Mouse (Mus musculus) lung, postnatal 0 days (tissue): ENCODE data around the gene Snap25.

Experiments
- CTCF ChIP-seq: IDR thresholded peaks from 2 replicates; pipeline ENCODE4 v1.5.1; 2016; ENCODE audit warnings: antibody characterized with exemption, mild to moderate bottlenecking
- EP300 ChIP-seq: IDR thresholded peaks from 2 replicates; pipeline ENCODE4 v1.6.1; 2016; ENCODE audit warnings: antibody characterized with exemption, mild to moderate bottlenecking, control low read depth

DNA sequence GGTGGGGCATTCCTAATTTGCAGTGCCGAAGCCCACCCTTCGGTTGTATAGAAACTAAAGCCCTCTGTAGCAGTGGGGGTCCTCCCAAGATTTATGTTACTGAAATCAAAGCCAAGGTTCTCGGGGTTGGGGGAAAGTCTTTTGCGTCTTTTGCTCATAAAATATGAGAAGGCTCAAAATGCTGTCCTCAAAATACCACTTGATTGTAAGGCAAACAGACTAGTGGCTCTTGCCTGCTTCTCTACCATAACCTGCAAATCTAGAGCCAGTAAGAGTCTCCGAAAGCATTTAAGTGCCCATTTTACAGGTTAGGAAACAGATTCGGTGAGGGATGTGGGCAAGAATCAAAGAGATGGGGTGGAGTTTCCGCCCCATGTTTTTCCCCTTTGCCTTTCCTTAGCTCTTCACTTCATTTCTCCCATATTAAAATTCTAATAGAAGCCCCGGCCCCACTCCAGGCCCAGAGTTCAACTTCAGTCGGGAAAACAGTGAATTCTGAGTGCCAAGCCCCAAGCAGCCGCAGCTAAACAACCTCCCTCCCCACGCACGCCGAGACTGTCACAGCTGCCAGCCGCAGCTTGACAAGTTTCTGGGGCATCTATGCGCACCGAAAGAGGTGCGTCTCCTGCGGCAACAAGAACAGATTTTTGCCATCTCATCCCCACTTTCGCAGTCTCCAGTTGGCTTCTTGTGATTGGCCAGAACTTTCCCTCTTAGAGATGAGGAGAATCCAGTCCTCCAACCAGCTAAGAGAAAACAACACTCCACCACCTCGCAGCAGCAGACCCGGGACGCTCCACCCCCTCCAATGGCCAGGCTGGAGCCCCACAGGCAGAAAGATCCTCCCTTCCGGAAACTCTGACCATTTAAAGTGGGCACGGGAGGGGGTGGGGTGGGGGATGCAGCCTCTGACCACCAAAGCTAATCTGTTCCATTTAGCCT, 33.7 kb upstream of the Snap25 start:
- TF ChIP-seq EP300 (no peak), CTCF (no peak)
